Mouse (Mus musculus) forebrain, embryonic 13.5 days (tissue): Measurements from ENCODE around the gene Ube2d1. TPM values are rescaled to one million over a fixed set of nuclear protein-coding genes. Genes with fewer than 3 reads are reported as not detected.
A peak's percentile ranks its signal among the peaks of the same experiment; 100 is the strongest.

Experiments used
- ATAC-seq: fragments of 200-750 bp; cut with Nextera tagmentation; 2 replicates; pipeline ENCODE4 v1.8.0; 2017
- H3K27ac ChIP-seq: fragments of 300-500 bp; sonication (generic); 2 replicates; pipeline ENCODE4 v1.5.1; 2015; ENCODE audit warnings: inconsistent platforms, mild to moderate bottlenecking, moderate library complexity
- H3K27me3 ChIP-seq: fragments of 300-500 bp; sonication (generic); 2 replicates; pipeline ENCODE4 v1.6.1; 2015; ENCODE audit warnings: mild to moderate bottlenecking, inconsistent platforms
- H3K36me3 ChIP-seq: fragments of 300-500 bp; sonication (generic); 2 replicates; pipeline ENCODE4 v1.6.1; 2015; ENCODE audit warnings: mild to moderate bottlenecking, inconsistent platforms; ENCODE audit not compliant: poor library complexity, severe bottlenecking
- H3K4me1 ChIP-seq: fragments of 300-500 bp; sonication (generic); 2 replicates; pipeline ENCODE4 v1.6.1; 2015; ENCODE audit warnings: inconsistent platforms
- H3K4me2 ChIP-seq: fragments of 300-500 bp; sonication (generic); 2 replicates; pipeline ENCODE4 v1.6.1; 2015; ENCODE audit warnings: inconsistent platforms, mild to moderate bottlenecking, moderate library complexity
- H3K4me3 ChIP-seq: fragments of 300-500 bp; sonication (generic); 2 replicates; pipeline ENCODE4 v1.5.1; 2015; ENCODE audit warnings: mild to moderate bottlenecking, inconsistent platforms
- H3K9ac ChIP-seq: fragments of 300-500 bp; sonication (generic); 2 replicates; pipeline ENCODE4 v1.6.1; 2015; ENCODE audit warnings: mild to moderate bottlenecking, inconsistent platforms
- H3K9me3 ChIP-seq: fragments of 300-500 bp; sonication (generic); replicated peaks from 2 replicates; pipeline ENCODE4 v1.6.1; 2016; ENCODE audit warnings: inconsistent platforms
- WGBS: fragments of 180-500 bp; shearing (Covaris S2); methylation state at CpG from one replicate; pipeline ENCODE4 v1.1.7; 2015; 5-methylcytosine and 5-hydroxymethylcytosine counted together
- polyA plus RNA-seq: library from polyadenylated mRNA; unstranded; fragments of >200 nt; fragmentation: Nextera tagmentation; extraction: Ambion mirVana; gene quantifications from 2 replicates; pipeline ENCODE4 v1.2.1, GENCODE M21; 2015

Gene Ube2d1
- polyA plus RNA-seq, 1 experiment from 2014 or later = 155 TPM

GRCm38 (mm10) chr10:71249086-71249880, 35.8 kb downstream of the Ube2d1 start:
- H3K4me2 ChIP-seq = no peak overlapping the region
- peaks cover 4% of the 10 kb centered on the region for H3K36me3 ChIP-seq
- H3K27me3 ChIP-seq = no peaks in the 10 kb centered on the region
- 83% methylated on average over 10 of the region's 10 CpGs for WGBS
- no peak for ATAC-seq
- no peaks in the 10 kb centered on the region for H3K9me3 ChIP-seq
- H3K4me3 ChIP-seq = no peak overlapping the region
- H3K4me1 ChIP-seq = no peaks in the 10 kb centered on the region
- no peak overlapping the region for H3K9ac ChIP-seq
- no peak overlapping the region for H3K27ac ChIP-seq

- Histone ChIP-seq H3K4me3 (no peak overlapping the region), H3K4me2 (no peak overlapping the region), H3K36me3 (no peaks in the 10 kb centered on the region), H3K9me3 (no peaks in the 10 kb centered on the region), H3K27me3 (no peaks in the 10 kb centered on the region), H3K27ac (no peak overlapping the region), H3K9ac (no peak overlapping the region), H3K4me1 (no peaks in the 10 kb centered on the region)
- WGBS = 74% methylated on average over 7 of the region's 7 CpGs
- no peak for ATAC-seq
These were observed 38.1 kb downstream of the Ube2d1 start for GRCm38 (mm10) chr10:71246956-71247355.

- Histone ChIP-seq H3K36me3 (peaks cover 8% of the 10 kb centered on the region), H3K9me3 (no peaks in the 10 kb centered on the region), H3K4me2 (no peak overlapping the region), H3K4me1 (peaks cover 9% of the 10 kb centered on the region), H3K27ac (no peak overlapping the region), H3K27me3 (no peaks in the 10 kb centered on the region), H3K9ac (no peak overlapping the region), H3K4me3 (no peak overlapping the region)
- WGBS = 65% methylated on average over 6 of the region's 6 CpGs
- no peak for ATAC-seq
These were observed 45.5 kb downstream of the Ube2d1 start for GRCm38 (mm10) chr10:71239479-71240120.

DNA sequence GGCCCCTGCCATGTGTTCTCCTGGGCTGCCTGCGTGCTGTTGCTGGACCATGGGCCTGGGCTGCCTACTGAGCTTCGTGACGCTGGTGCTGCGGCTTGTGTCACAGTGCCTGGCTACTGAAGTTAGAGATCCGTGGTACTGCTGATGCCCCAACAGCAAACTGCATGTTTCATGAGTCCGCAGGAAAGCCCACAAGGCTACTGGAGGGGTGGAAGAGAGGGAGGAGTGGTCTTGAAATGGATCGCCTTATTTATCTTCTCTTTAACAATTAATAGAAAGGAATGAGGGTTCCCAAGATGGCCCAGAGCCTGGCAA, 46.9 kb downstream of the Ube2d1 start, which contains the start of gene Tfam:
Gene Tfam (minus strand): TSS at position 41 of the 315 bp plus-strand sequence.
- Histone ChIP-seq H3K9ac (peak within 1 kb of the TSS; percentile 94), H3K4me1 (peaks cover 9% of the 10 kb centered on the region), H3K9me3 (no peaks in the 10 kb centered on the region), H3K4me2 (peak within 1 kb of the TSS; percentile 81), H3K27ac (peak within 1 kb of the TSS; percentile 51), H3K4me3 (peak within 1 kb of the TSS; percentile 90), H3K36me3 (peaks cover 21% of the 10 kb centered on the region), H3K27me3 (no peaks in the 10 kb centered on the region)
- WGBS = 3% methylated on average over 7 of the region's 7 CpGs
- ATAC-seq = no peak

- peak overlapping the region; percentile 94 for H3K9ac ChIP-seq
- no peaks in the 10 kb centered on the region for H3K27me3 ChIP-seq
- peak overlapping the region; percentile 51 for H3K27ac ChIP-seq
- H3K36me3 ChIP-seq = peaks cover 26% of the 10 kb centered on the region
- H3K4me1 ChIP-seq = peaks cover 9% of the 10 kb centered on the region
- peak overlapping the region; percentile 90 for H3K4me3 ChIP-seq
- no peaks in the 10 kb centered on the region for H3K9me3 ChIP-seq
- peak; percentile 99 for ATAC-seq
- peak overlapping the region; percentile 81 for H3K4me2 ChIP-seq
- 1% methylated on average over 63 of the region's 68 CpGs for WGBS
These were observed 47.4 kb downstream of the Ube2d1 start for GRCm38 (mm10) chr10:71237516-71238239.

DNA sequence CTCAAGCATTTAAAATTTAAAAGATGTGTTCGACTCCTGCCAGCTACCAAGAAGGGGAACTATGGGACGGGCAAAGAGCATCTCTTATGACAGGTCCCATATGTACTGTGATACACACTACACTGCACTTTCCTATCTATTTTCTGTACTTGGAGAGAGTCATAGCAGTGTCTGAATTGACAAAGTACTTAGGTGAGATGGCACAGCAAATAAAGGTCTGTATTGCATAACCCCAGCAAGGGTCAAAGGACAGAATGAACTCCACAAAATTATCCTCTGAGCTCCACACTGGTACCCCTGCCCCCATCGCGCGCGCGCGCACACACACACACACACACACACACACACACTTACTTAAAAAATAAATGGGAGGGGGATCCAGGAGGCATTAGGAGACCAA, 51.0 kb downstream of the Ube2d1 start:
- no peak for ATAC-seq
- no peak overlapping the region for H3K9ac ChIP-seq
- no peaks in the 10 kb centered on the region for H3K27me3 ChIP-seq
- no peaks in the 10 kb centered on the region for H3K9me3 ChIP-seq
- H3K4me2 ChIP-seq = no peak overlapping the region
- H3K36me3 ChIP-seq = peaks cover 53% of the 10 kb centered on the region
- H3K4me3 ChIP-seq = no peak overlapping the region
- 95% methylated on average over 8 of the region's 8 CpGs for WGBS
- no peak overlapping the region for H3K27ac ChIP-seq
- peaks cover 9% of the 10 kb centered on the region for H3K4me1 ChIP-seq

GRCm38 (mm10) chr10:71225894-71226293, 59.2 kb downstream of the Ube2d1 start:
- Histone ChIP-seq H3K4me1 (peaks cover 12% of the 10 kb centered on the region; the same call in 1 of the 2 replicates), H3K9me3 (no peaks in the 10 kb centered on the region; the same call in 1 of the 2 replicates), H3K4me2 (no peak overlapping the region), H3K4me3 (no peak overlapping the region), H3K27ac (no peak overlapping the region), H3K9ac (no peak overlapping the region), H3K36me3 (peaks cover 68% of the 10 kb centered on the region), H3K27me3 (no peaks in the 10 kb centered on the region)
- 40% methylated on average over 7 of the region's 7 CpGs for WGBS
- peak; percentile 39; the same call in 1 of the 2 replicates for ATAC-seq

DNA sequence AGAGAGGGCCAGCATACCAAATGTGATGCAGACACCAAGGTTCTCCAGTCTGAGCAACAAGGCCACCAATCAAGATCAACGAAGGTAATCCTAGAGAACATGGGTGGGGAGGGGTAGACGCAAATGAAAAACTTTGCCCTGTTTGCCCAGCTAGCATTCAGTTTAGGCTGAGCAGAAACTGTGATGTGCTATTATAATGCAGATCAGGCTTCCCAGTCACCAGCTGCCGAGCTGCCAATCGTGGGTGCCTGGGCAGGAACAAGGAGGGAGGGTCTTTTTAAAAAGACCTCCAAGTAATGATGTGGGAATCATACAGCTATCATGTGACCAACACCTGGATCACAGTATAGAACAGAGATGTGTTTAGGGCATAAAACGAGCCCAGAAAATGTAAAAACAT, 62.0 kb downstream of the Ube2d1 start:
- H3K4me1 ChIP-seq = peaks cover 16% of the 10 kb centered on the region; the same call in 1 of the 2 replicates

GRCm38 (mm10) chr10:71222639-71223038, 62.4 kb downstream of the Ube2d1 start:
- Histone ChIP-seq H3K27me3 (no peaks in the 10 kb centered on the region), H3K9ac (no peak overlapping the region), H3K27ac (peak overlapping the region; percentile 75), H3K4me1 (peaks cover 16% of the 10 kb centered on the region; the same call in 1 of the 2 replicates), H3K4me3 (no peak overlapping the region), H3K36me3 (peaks cover 39% of the 10 kb centered on the region), H3K9me3 (no peaks in the 10 kb centered on the region; the same call in 1 of the 2 replicates), H3K4me2 (0 out of 2 replicates have a peak overlapping the region, but pooled peaks have one; percentile 10)
- WGBS = 55% methylated on average over 2 of the region's 2 CpGs
- peak; percentile 69 for ATAC-seq

More for the DNA sequence above, 62.0 kb downstream of the Ube2d1 start:
- Histone ChIP-seq H3K4me2 (0 out of 2 replicates have a peak overlapping the region, but pooled peaks have one; percentile 10), H3K9ac (no peak overlapping the region), H3K27ac (peak overlapping the region; percentile 75), H3K9me3 (no peaks in the 10 kb centered on the region; the same call in 1 of the 2 replicates), H3K4me3 (no peak overlapping the region), H3K27me3 (no peaks in the 10 kb centered on the region), H3K36me3 (peaks cover 42% of the 10 kb centered on the region)
- WGBS = 35% methylated on average over 5 of the region's 5 CpGs
- ATAC-seq = peak; percentile 57; the same call in 1 of the 2 replicates

DNA sequence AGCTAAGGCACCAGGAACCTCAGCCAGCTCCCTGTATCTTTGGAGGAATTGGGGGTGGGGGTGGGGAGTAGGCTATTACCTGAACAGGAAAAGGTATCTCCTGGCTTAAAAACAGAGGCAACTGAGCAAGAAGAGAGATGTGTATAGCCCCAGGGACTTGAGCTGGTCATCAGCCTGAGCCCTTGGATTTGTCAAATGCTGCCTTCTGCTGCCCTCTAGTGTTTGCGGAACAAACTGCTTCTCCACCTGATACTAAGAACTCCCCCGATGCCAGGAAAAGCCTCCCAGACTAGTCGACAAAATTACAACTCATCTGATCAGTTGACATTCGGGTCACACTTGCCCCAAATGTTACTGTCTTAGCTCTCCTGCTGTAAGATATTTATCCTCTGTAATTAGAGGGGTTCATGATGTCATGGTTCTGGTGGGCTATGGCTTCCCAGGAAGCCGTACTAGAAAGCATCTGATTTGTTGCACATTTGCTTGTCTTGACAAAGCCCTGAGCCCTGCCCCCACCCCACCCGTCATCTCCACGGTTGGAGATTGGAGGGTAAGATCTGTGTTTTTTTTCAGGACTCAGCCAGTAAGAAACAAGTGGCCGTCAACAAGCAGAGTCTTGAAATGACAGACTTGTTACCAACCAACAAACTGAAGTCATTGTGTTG, 66.7 kb downstream of the Ube2d1 start:
- Histone ChIP-seq H3K4me2 (peak overlapping the region; percentile 29; the same call in 1 of the 2 replicates), H3K4me1 (peaks cover 13% of the 10 kb centered on the region; the same call in 1 of the 2 replicates)

GRCm38 (mm10) chr10:71215996-71216395, 69.1 kb downstream of the Ube2d1 start:
- 81% methylated on average over 9 of the region's 9 CpGs for WGBS
- no peak overlapping the region for H3K9ac ChIP-seq
- H3K4me3 ChIP-seq = no peak overlapping the region
- H3K4me1 ChIP-seq = 0 out of 2 replicates have a peak, but pooled peaks cover 4% of the 10 kb centered on the region
- no peaks in the 10 kb centered on the region for H3K27me3 ChIP-seq
- no peak for ATAC-seq
- H3K4me2 ChIP-seq = no peak overlapping the region
- H3K9me3 ChIP-seq = no peaks in the 10 kb centered on the region
- no peak overlapping the region for H3K27ac ChIP-seq
- no peaks in the 10 kb centered on the region for H3K36me3 ChIP-seq

More for the DNA sequence above, 66.7 kb downstream of the Ube2d1 start:
- Histone ChIP-seq H3K36me3 (peaks cover 11% of the 10 kb centered on the region), H3K9me3 (no peaks in the 10 kb centered on the region; the same call in 1 of the 2 replicates), H3K4me3 (no peak overlapping the region), H3K27ac (no peak overlapping the region), H3K27me3 (no peaks in the 10 kb centered on the region), H3K9ac (no peak overlapping the region)
- ATAC-seq = peak; percentile 62
- WGBS = 18% methylated on average over 8 of the region's 8 CpGs
